Mouse (Mus musculus): ENCODE results near the gene Rgs7. TPM values are rescaled to one million over a fixed set of nuclear protein-coding genes. Genes with fewer than 3 reads are reported as not detected.

The Rgs7 gene
- polyA plus RNA-seq, 1 experiment from 2014 or later = not detected

GRCm38 (mm10) chr1:175442939-175443338, 49.4 kb downstream of the Rgs7 start:
- ATAC-seq (ENCODE audit: low read depth) = no peak
- no peak overlapping the region for H3K4me2 ChIP-seq (ENCODE audit: low read depth, low read length)
- H3K27me3 ChIP-seq (ENCODE audit: control insufficient read depth, insufficient read depth, low read depth, low read length) = no peaks in the 10 kb centered on the region
- no peaks in the 10 kb centered on the region for H3K9me3 ChIP-seq (replicated peaks; ENCODE audit: control insufficient read depth, low read length)
- no peak overlapping the region for H3K4me3 ChIP-seq (ENCODE audit: low read depth, low read length)
- WGBS (ENCODE audit: insufficient replicate concordance) = 63% methylated on average over 1 of the region's 1 CpGs
- no peak overlapping the region for H3K27ac ChIP-seq (ENCODE audit: low read length)
- H3K36me3 ChIP-seq (ENCODE audit: control insufficient read depth, insufficient read depth) = no peaks in the 10 kb centered on the region
- no peak overlapping the region for H3K9ac ChIP-seq (ENCODE audit: low read depth, low read length)
- H3K4me1 ChIP-seq (ENCODE audit: control insufficient read depth, low read depth, low read length) = no peaks in the 10 kb centered on the region

GRCm38 (mm10) chr1:175442025-175442424, 50.3 kb downstream of the Rgs7 start:
- H3K9me3 ChIP-seq (replicated peaks; ENCODE audit: control insufficient read depth, low read length) = no peaks in the 10 kb centered on the region
- 64% methylated on average over 6 of the region's 6 CpGs for WGBS (ENCODE audit: insufficient replicate concordance)
- H3K4me3 ChIP-seq (ENCODE audit: low read depth, low read length) = no peak overlapping the region
- no peak overlapping the region for H3K27ac ChIP-seq (ENCODE audit: low read length)
- no peaks in the 10 kb centered on the region for H3K27me3 ChIP-seq (ENCODE audit: control insufficient read depth, insufficient read depth, low read depth, low read length)
- no peak overlapping the region for H3K4me2 ChIP-seq (ENCODE audit: low read depth, low read length)
- no peaks in the 10 kb centered on the region for H3K36me3 ChIP-seq (ENCODE audit: control insufficient read depth, insufficient read depth)
- H3K4me1 ChIP-seq (ENCODE audit: control insufficient read depth, low read depth, low read length) = no peaks in the 10 kb centered on the region
- no peak for ATAC-seq (ENCODE audit: low read depth)
- no peak overlapping the region for H3K9ac ChIP-seq (ENCODE audit: low read depth, low read length)

- Histone ChIP-seq H3K9me3 (replicated peaks; ENCODE audit: control insufficient read depth, low read length) (no peaks in the 10 kb centered on the region), H3K27me3 (ENCODE audit: control insufficient read depth, insufficient read depth, low read depth, low read length) (no peaks in the 10 kb centered on the region), H3K4me2 (ENCODE audit: low read depth, low read length) (no peak overlapping the region), H3K4me3 (ENCODE audit: low read depth, low read length) (no peak overlapping the region), H3K9ac (ENCODE audit: low read depth, low read length) (no peak overlapping the region), H3K27ac (ENCODE audit: low read length) (no peak overlapping the region), H3K4me1 (ENCODE audit: control insufficient read depth, low read depth, low read length) (no peaks in the 10 kb centered on the region), H3K36me3 (ENCODE audit: control insufficient read depth, insufficient read depth) (no peaks in the 10 kb centered on the region)
- WGBS (ENCODE audit: insufficient replicate concordance) = 68% methylated on average over 14 of the region's 14 CpGs
- ATAC-seq (ENCODE audit: low read depth) = no peak
These were observed 58.6 kb downstream of the Rgs7 start for GRCm38 (mm10) chr1:175433622-175434204.

- ATAC-seq (ENCODE audit: low read depth) = no peak
- Histone ChIP-seq H3K4me2 (ENCODE audit: low read depth, low read length) (no peak overlapping the region), H3K27me3 (ENCODE audit: control insufficient read depth, insufficient read depth, low read depth, low read length) (no peaks in the 10 kb centered on the region), H3K9me3 (replicated peaks; ENCODE audit: control insufficient read depth, low read length) (no peaks in the 10 kb centered on the region), H3K4me1 (ENCODE audit: control insufficient read depth, low read depth, low read length) (no peaks in the 10 kb centered on the region), H3K27ac (ENCODE audit: low read length) (no peak overlapping the region), H3K4me3 (ENCODE audit: low read depth, low read length) (no peak overlapping the region), H3K9ac (ENCODE audit: low read depth, low read length) (no peak overlapping the region), H3K36me3 (ENCODE audit: control insufficient read depth, insufficient read depth) (no peaks in the 10 kb centered on the region)
- 66% methylated on average over 6 of the region's 6 CpGs for WGBS (ENCODE audit: insufficient replicate concordance)
These were observed 59.2 kb downstream of the Rgs7 start for GRCm38 (mm10) chr1:175433128-175433527.

- H3K9me3 ChIP-seq (replicated peaks; ENCODE audit: control insufficient read depth, low read length) = no peaks in the 10 kb centered on the region
- 41% methylated on average over 4 of the region's 4 CpGs for WGBS (ENCODE audit: insufficient replicate concordance)
- H3K27me3 ChIP-seq (ENCODE audit: control insufficient read depth, insufficient read depth, low read depth, low read length) = no peaks in the 10 kb centered on the region
- no peak overlapping the region for H3K27ac ChIP-seq (ENCODE audit: low read length)
- H3K4me1 ChIP-seq (ENCODE audit: control insufficient read depth, low read depth, low read length) = no peaks in the 10 kb centered on the region
- H3K4me3 ChIP-seq (ENCODE audit: low read depth, low read length) = no peak overlapping the region
- H3K4me2 ChIP-seq (ENCODE audit: low read depth, low read length) = no peak overlapping the region
- no peaks in the 10 kb centered on the region for H3K36me3 ChIP-seq (ENCODE audit: control insufficient read depth, insufficient read depth)
- no peak overlapping the region for H3K9ac ChIP-seq (ENCODE audit: low read depth, low read length)
- ATAC-seq (ENCODE audit: low read depth) = no peak
These were observed 60.8 kb downstream of the Rgs7 start for GRCm38 (mm10) chr1:175431356-175432053.

- no peak for ATAC-seq (ENCODE audit: low read depth)
- Histone ChIP-seq H3K4me3 (ENCODE audit: low read depth, low read length) (no peak overlapping the region), H3K9ac (ENCODE audit: low read depth, low read length) (no peak overlapping the region), H3K4me2 (ENCODE audit: low read depth, low read length) (no peak overlapping the region), H3K36me3 (ENCODE audit: control insufficient read depth, insufficient read depth) (no peaks in the 10 kb centered on the region), H3K27me3 (ENCODE audit: control insufficient read depth, insufficient read depth, low read depth, low read length) (no peaks in the 10 kb centered on the region), H3K4me1 (ENCODE audit: control insufficient read depth, low read depth, low read length) (no peaks in the 10 kb centered on the region), H3K27ac (ENCODE audit: low read length) (no peak overlapping the region), H3K9me3 (replicated peaks; ENCODE audit: control insufficient read depth, low read length) (no peaks in the 10 kb centered on the region)
- WGBS (ENCODE audit: insufficient replicate concordance) = 52% methylated on average over 2 of the region's 2 CpGs
These were observed 65.2 kb downstream of the Rgs7 start for GRCm38 (mm10) chr1:175427112-175427511.

- no peaks in the 10 kb centered on the region for H3K4me1 ChIP-seq (ENCODE audit: control insufficient read depth, low read depth, low read length)
- H3K27me3 ChIP-seq (ENCODE audit: control insufficient read depth, insufficient read depth, low read depth, low read length) = no peaks in the 10 kb centered on the region
- H3K36me3 ChIP-seq (ENCODE audit: control insufficient read depth, insufficient read depth) = no peaks in the 10 kb centered on the region
- H3K4me3 ChIP-seq (ENCODE audit: low read depth, low read length) = no peak overlapping the region
- no peaks in the 10 kb centered on the region for H3K9me3 ChIP-seq (replicated peaks; ENCODE audit: control insufficient read depth, low read length)
- WGBS (ENCODE audit: insufficient replicate concordance) = 60% methylated on average over 4 of the region's 4 CpGs
- H3K27ac ChIP-seq (ENCODE audit: low read length) = no peak overlapping the region
- no peak for ATAC-seq (ENCODE audit: low read depth)
- H3K4me2 ChIP-seq (ENCODE audit: low read depth, low read length) = no peak overlapping the region
- no peak overlapping the region for H3K9ac ChIP-seq (ENCODE audit: low read depth, low read length)
These were observed 65.9 kb downstream of the Rgs7 start for GRCm38 (mm10) chr1:175426393-175426792.

- Histone ChIP-seq H3K36me3 (ENCODE audit: control insufficient read depth, insufficient read depth) (no peaks in the 10 kb centered on the region), H3K4me1 (ENCODE audit: control insufficient read depth, low read depth, low read length) (no peaks in the 10 kb centered on the region), H3K4me2 (ENCODE audit: low read depth, low read length) (no peak overlapping the region), H3K27me3 (ENCODE audit: control insufficient read depth, insufficient read depth, low read depth, low read length) (no peaks in the 10 kb centered on the region), H3K27ac (ENCODE audit: low read length) (no peak overlapping the region), H3K9ac (ENCODE audit: low read depth, low read length) (no peak overlapping the region), H3K4me3 (ENCODE audit: low read depth, low read length) (no peak overlapping the region), H3K9me3 (replicated peaks; ENCODE audit: control insufficient read depth, low read length) (no peaks in the 10 kb centered on the region)
- 75% methylated on average over 4 of the region's 4 CpGs for WGBS (ENCODE audit: insufficient replicate concordance)
- ATAC-seq (ENCODE audit: low read depth) = no peak
These were observed 71.4 kb downstream of the Rgs7 start for GRCm38 (mm10) chr1:175420883-175421282.

- Histone ChIP-seq H3K4me2 (ENCODE audit: low read depth, low read length) (no peak overlapping the region), H3K36me3 (ENCODE audit: control insufficient read depth, insufficient read depth) (no peaks in the 10 kb centered on the region), H3K4me3 (ENCODE audit: low read depth, low read length) (no peak overlapping the region), H3K4me1 (ENCODE audit: control insufficient read depth, low read depth, low read length) (no peaks in the 10 kb centered on the region), H3K9ac (ENCODE audit: low read depth, low read length) (no peak overlapping the region), H3K27ac (ENCODE audit: low read length) (no peak overlapping the region), H3K27me3 (ENCODE audit: control insufficient read depth, insufficient read depth, low read depth, low read length) (no peaks in the 10 kb centered on the region), H3K9me3 (replicated peaks; ENCODE audit: control insufficient read depth, low read length) (no peaks in the 10 kb centered on the region)
- ATAC-seq (ENCODE audit: low read depth) = no peak
- 48% methylated on average over 9 of the region's 9 CpGs for WGBS (ENCODE audit: insufficient replicate concordance)
These were observed 76.6 kb downstream of the Rgs7 start for GRCm38 (mm10) chr1:175415728-175416127.
